Mouse (Mus musculus) sigmoid colon, adult 10 weeks (tissue): ENCODE data around the gene Bcl9. TPM values are rescaled to one million over a fixed set of nuclear protein-coding genes. Genes with fewer than 3 reads are reported as not detected.

ENCODE experiments used
- polyA plus RNA-seq: library from polyadenylated mRNA; stranded (reverse); fragments of 350-450 nt; fragmentation: Illumina TruSeq; extraction: RNeasy Lipid Tissue Mini Kit (QIAGEN cat#74804); gene quantifications from one replicate; pipeline ENCODE4 v1.2.3, GENCODE M21; 2014; ENCODE audit warnings: low read depth, low replicate concordance

The Bcl9 gene
- polyA plus RNA-seq, result 9.3 TPM

GRCm38 (mm10) chr3:97297553-97298432, at the start of gene Bcl9:
Bcl9 (minus strand) TSS chr3:97297917.

GRCm38 (mm10) chr3:97158611-97159508, 138.9 kb downstream of the Bcl9 start, which contains the start of gene Acp6:
Acp6 (plus strand) TSS chr3:97158777.

Other genes starting within 250 kb of the Bcl9 start
- gene Acp6, start 139.1 kb downstream of the Bcl9 start, polyA plus RNA-seq, result 52.6 TPM
- not detected for gene Olfr1402, start 124.1 kb upstream of the Bcl9 start, polyA plus RNA-seq